Mouse (Mus musculus): ENCODE measurements around the gene Senp1. TPM values are rescaled to one million over a fixed set of nuclear protein-coding genes. Genes with fewer than 3 reads are reported as not detected.

The Senp1 gene
- polyA plus RNA-seq, 1 experiment from 2014 or later: 27.2 TPM

- H3K9ac ChIP-seq (replicated peaks; ENCODE audit: low read length): no peak overlapping the region
- H3K27ac ChIP-seq (replicated peaks; ENCODE audit: low read depth, low read length): no peak overlapping the region
- no peaks in the 10 kb centered on the region for H3K36me3 ChIP-seq (ENCODE audit: control insufficient read depth, insufficient read depth, low read length)
- ATAC-seq (ENCODE audit: low FRiP score, low TSS enrichment) (no peak), DNase-seq (no peak)
- H3K27me3 ChIP-seq (ENCODE audit: control insufficient read depth, insufficient read depth, low read length): no peaks in the 10 kb centered on the region
- 55% methylated on average over 3 of the region's 3 CpGs for WGBS
- H3K4me1 ChIP-seq (ENCODE audit: control insufficient read depth, insufficient read depth, low read length): peaks cover 9% of the 10 kb centered on the region
- H3K9me3 ChIP-seq (ENCODE audit: control insufficient read depth, low read length): no peaks in the 10 kb centered on the region
- H3K4me3 ChIP-seq (replicated peaks; ENCODE audit: low read depth, low read length): no peak overlapping the region
- no peak overlapping the region for H3K4me2 ChIP-seq (ENCODE audit: low read length)
These were observed 3.4 kb upstream of the Senp1 start for GRCm38 (mm10) chr15:98096957-98097356.

GRCm38 (mm10) chr15:98094905-98095304, 1.4 kb upstream of the Senp1 start:
- Histone ChIP-seq H3K36me3 (ENCODE audit: control insufficient read depth, insufficient read depth, low read length) (no peaks in the 10 kb centered on the region), H3K4me2 (ENCODE audit: low read length) (no peak overlapping the region), H3K9ac (replicated peaks; ENCODE audit: low read length) (no peak overlapping the region), H3K4me3 (replicated peaks; ENCODE audit: low read depth, low read length) (no peak overlapping the region), H3K27me3 (ENCODE audit: control insufficient read depth, insufficient read depth, low read length) (no peaks in the 10 kb centered on the region), H3K9me3 (ENCODE audit: control insufficient read depth, low read length) (no peaks in the 10 kb centered on the region), H3K27ac (replicated peaks; ENCODE audit: low read depth, low read length) (no peak overlapping the region), H3K4me1 (ENCODE audit: control insufficient read depth, insufficient read depth, low read length) (peaks cover 15% of the 10 kb centered on the region)
- WGBS: 89% methylated on average over 12 of the region's 12 CpGs
- no peak for DNase-seq
- ATAC-seq (ENCODE audit: low FRiP score, low TSS enrichment): no peak

GRCm38 (mm10) chr15:98092372-98093120, 998 bp downstream of the Senp1 start, which contains the start of gene Pfkm:
Gene Pfkm (plus strand): TSS chr15:98092589.
- under 1% methylated on average over 30 of the region's 30 CpGs for WGBS
- Histone ChIP-seq H3K4me3 (replicated peaks; ENCODE audit: low read depth, low read length) (peak within 1 kb of the TSS; percentile 57), H3K27me3 (ENCODE audit: control insufficient read depth, insufficient read depth, low read length) (no peaks in the 10 kb centered on the region), H3K9ac (replicated peaks; ENCODE audit: low read length) (peak within 1 kb of the TSS; percentile 65), H3K36me3 (ENCODE audit: control insufficient read depth, insufficient read depth, low read length) (0 out of 2 replicates have a peak, but pooled peaks cover 6% of the 10 kb centered on the region), H3K9me3 (ENCODE audit: control insufficient read depth, low read length) (no peaks in the 10 kb centered on the region), H3K4me1 (ENCODE audit: control insufficient read depth, insufficient read depth, low read length) (peaks cover 15% of the 10 kb centered on the region), H3K4me2 (ENCODE audit: low read length) (peak within 1 kb of the TSS; percentile 78), H3K27ac (replicated peaks; ENCODE audit: low read depth, low read length) (peak within 1 kb of the TSS; percentile 91)
- no peak for ATAC-seq (ENCODE audit: low FRiP score, low TSS enrichment)
- DNase-seq: no peak

- H3K27me3 ChIP-seq (ENCODE audit: control insufficient read depth, insufficient read depth, low read length): no peaks in the 10 kb centered on the region
- peaks cover 15% of the 10 kb centered on the region for H3K4me1 ChIP-seq (ENCODE audit: control insufficient read depth, insufficient read depth, low read length)
- no peak for ATAC-seq (ENCODE audit: low FRiP score, low TSS enrichment)
- 50% methylated on average over 4 of the region's 4 CpGs for WGBS
- no peak for DNase-seq
- 0 out of 2 replicates have a peak, but pooled peaks cover 6% of the 10 kb centered on the region for H3K36me3 ChIP-seq (ENCODE audit: control insufficient read depth, insufficient read depth, low read length)
- no peak overlapping the region for H3K27ac ChIP-seq (replicated peaks; ENCODE audit: low read depth, low read length)
- H3K4me2 ChIP-seq (ENCODE audit: low read length): peak overlapping the region; percentile 78
- no peak overlapping the region; the same call in 1 of the 2 replicates for H3K9ac ChIP-seq (replicated peaks; ENCODE audit: low read length)
- peak overlapping the region; percentile 57 for H3K4me3 ChIP-seq (replicated peaks; ENCODE audit: low read depth, low read length)
- H3K9me3 ChIP-seq (ENCODE audit: control insufficient read depth, low read length): no peaks in the 10 kb centered on the region
These were observed 1.7 kb downstream of the Senp1 start for GRCm38 (mm10) chr15:98091841-98092240.

GRCm38 (mm10) chr15:98089421-98090183, 3.9 kb downstream of the Senp1 start:
- WGBS: 80% methylated on average over 9 of the region's 9 CpGs
- ATAC-seq (ENCODE audit: low FRiP score, low TSS enrichment): no peak
- peak; percentile 49 for DNase-seq

GRCm38 (mm10) chr15:98088889-98089288, 4.7 kb downstream of the Senp1 start:
- Histone ChIP-seq H3K9ac (replicated peaks; ENCODE audit: low read length) (no peak overlapping the region), H3K4me2 (ENCODE audit: low read length) (no peak overlapping the region), H3K4me3 (replicated peaks; ENCODE audit: low read depth, low read length) (no peak overlapping the region), H3K27me3 (ENCODE audit: control insufficient read depth, insufficient read depth, low read length) (no peaks in the 10 kb centered on the region), H3K9me3 (ENCODE audit: control insufficient read depth, low read length) (no peaks in the 10 kb centered on the region), H3K36me3 (ENCODE audit: control insufficient read depth, insufficient read depth, low read length) (peaks cover 29% of the 10 kb centered on the region), H3K27ac (replicated peaks; ENCODE audit: low read depth, low read length) (no peak overlapping the region), H3K4me1 (ENCODE audit: control insufficient read depth, insufficient read depth, low read length) (peaks cover 14% of the 10 kb centered on the region)
- no peak for ATAC-seq (ENCODE audit: low FRiP score, low TSS enrichment)
- 90% methylated on average over 1 of the region's 1 CpGs for WGBS
- no peak for DNase-seq

More at GRCm38 (mm10) chr15:98089421-98090183, 3.9 kb downstream of the Senp1 start:
- Histone ChIP-seq H3K4me3 (replicated peaks; ENCODE audit: low read depth, low read length) (no peak overlapping the region), H3K9ac (replicated peaks; ENCODE audit: low read length) (no peak overlapping the region), H3K4me2 (ENCODE audit: low read length) (no peak overlapping the region), H3K4me1 (ENCODE audit: control insufficient read depth, insufficient read depth, low read length) (peaks cover 15% of the 10 kb centered on the region), H3K27ac (replicated peaks; ENCODE audit: low read depth, low read length) (no peak overlapping the region), H3K27me3 (ENCODE audit: control insufficient read depth, insufficient read depth, low read length) (no peaks in the 10 kb centered on the region), H3K9me3 (ENCODE audit: control insufficient read depth, low read length) (no peaks in the 10 kb centered on the region), H3K36me3 (ENCODE audit: control insufficient read depth, insufficient read depth, low read length) (peaks cover 22% of the 10 kb centered on the region)

GRCm38 (mm10) chr15:98076901-98077300, 16.6 kb downstream of the Senp1 start:
- Histone ChIP-seq H3K4me3 (replicated peaks; ENCODE audit: low read depth, low read length) (no peak overlapping the region), H3K9me3 (ENCODE audit: control insufficient read depth, low read length) (no peaks in the 10 kb centered on the region), H3K27me3 (ENCODE audit: control insufficient read depth, insufficient read depth, low read length) (no peaks in the 10 kb centered on the region), H3K36me3 (ENCODE audit: control insufficient read depth, insufficient read depth, low read length) (peaks cover 60% of the 10 kb centered on the region), H3K27ac (replicated peaks; ENCODE audit: low read depth, low read length) (no peak overlapping the region), H3K4me1 (ENCODE audit: control insufficient read depth, insufficient read depth, low read length) (no peaks in the 10 kb centered on the region), H3K9ac (replicated peaks; ENCODE audit: low read length) (no peak overlapping the region), H3K4me2 (ENCODE audit: low read length) (no peak overlapping the region)
- WGBS: 97% methylated on average over 6 of the region's 6 CpGs
- ATAC-seq (ENCODE audit: low FRiP score, low TSS enrichment) (no peak), DNase-seq (no peak)

GRCm38 (mm10) chr15:98075034-98075433, 18.5 kb downstream of the Senp1 start:
- Histone ChIP-seq H3K9me3 (ENCODE audit: control insufficient read depth, low read length) (no peaks in the 10 kb centered on the region), H3K27ac (replicated peaks; ENCODE audit: low read depth, low read length) (no peak overlapping the region), H3K4me1 (ENCODE audit: control insufficient read depth, insufficient read depth, low read length) (no peaks in the 10 kb centered on the region), H3K4me3 (replicated peaks; ENCODE audit: low read depth, low read length) (no peak overlapping the region), H3K27me3 (ENCODE audit: control insufficient read depth, insufficient read depth, low read length) (no peaks in the 10 kb centered on the region), H3K4me2 (ENCODE audit: low read length) (no peak overlapping the region), H3K36me3 (ENCODE audit: control insufficient read depth, insufficient read depth, low read length) (peaks cover 60% of the 10 kb centered on the region), H3K9ac (replicated peaks; ENCODE audit: low read length) (no peak overlapping the region)
- WGBS: 83% methylated on average over 16 of the region's 16 CpGs
- ATAC-seq (ENCODE audit: low FRiP score, low TSS enrichment) (no peak), DNase-seq (no peak)
